In genomic region chr12:81140594-81141328, GRCm38 (mm10) we compare ENCODE assay signal across 8 mouse cellular contexts.
DNase-seq lines count a peak whose midpoint lies in the region; ATAC-seq and TF ChIP-seq lines count a peak whose summit lies in the region.

No protein-coding gene starts in this region.

- peaks cover 11% of the 10 kb centered on the region; the same call in 1 of the 2 replicates for H3K27me3 ChIP-seq in hindbrain, embryonic 13.5 days
- H3K27me3 ChIP-seq in limb, embryonic 10.5 days (ENCODE audit: low read depth, poor library complexity, severe bottlenecking), result no peaks in the 10 kb centered on the region
- H3K27me3 ChIP-seq in stomach, postnatal 0 days (ENCODE audit: control insufficient read depth, insufficient read depth, low read length), result no peaks in the 10 kb centered on the region
- H3K27me3 ChIP-seq in kidney, adult 2 months (replicated peaks; ENCODE audit: control insufficient read depth, insufficient read depth, low read length), result no peaks in the 10 kb centered on the region

- H3K9me3 ChIP-seq in hindbrain, embryonic 13.5 days, result no peaks in the 10 kb centered on the region
- H3K9me3 ChIP-seq in limb, embryonic 10.5 days (replicated peaks), result no peaks in the 10 kb centered on the region
- no peaks in the 10 kb centered on the region for H3K9me3 ChIP-seq in stomach, postnatal 0 days (ENCODE audit: control insufficient read depth, low read length)

- no peak overlapping the region for H3K4me3 ChIP-seq in hindbrain, embryonic 13.5 days
- no peak overlapping the region for H3K4me3 ChIP-seq in limb, embryonic 10.5 days
- H3K4me3 ChIP-seq in stomach, postnatal 0 days (ENCODE audit: low read depth, low read length), result no peak overlapping the region
- no peak overlapping the region for H3K4me3 ChIP-seq in kidney, adult 2 months (ENCODE audit: insufficient read depth, low read depth, low read length)

- peaks cover 22% of the 10 kb centered on the region for H3K4me1 ChIP-seq in hindbrain, embryonic 13.5 days (replicated peaks)
- H3K4me1 ChIP-seq in limb, embryonic 10.5 days, result peaks cover 44% of the 10 kb centered on the region
- no peaks in the 10 kb centered on the region for H3K4me1 ChIP-seq in stomach, postnatal 0 days (replicated peaks; ENCODE audit: control insufficient read depth, insufficient read depth)
- H3K4me1 ChIP-seq in kidney, adult 2 months (ENCODE audit: control insufficient read depth, insufficient read depth, low read length), result no peaks in the 10 kb centered on the region

- no peak overlapping the region for H3K4me2 ChIP-seq in hindbrain, embryonic 13.5 days
- no peak overlapping the region for H3K4me2 ChIP-seq in stomach, postnatal 0 days (replicated peaks; ENCODE audit: low read depth)

- TF ChIP-seq EP300 in stomach, postnatal 0 days (optimal IDR thresholded peaks at IDR 0.05), result no peak

- TF ChIP-seq CTCF in brain, embryonic 14.5 days (IDR thresholded peaks at IDR 0.05; ENCODE audit: borderline replicate concordance, extremely low read depth, insufficient read depth, insufficient read length), result no peak
- no peak for TF ChIP-seq CTCF in stomach, postnatal 0 days (IDR thresholded peaks at IDR 0.05; ENCODE audit: low read depth)
- TF ChIP-seq CTCF in kidney, adult 2 months (conservative IDR thresholded peaks at IDR 0.05; ENCODE audit: insufficient read depth, insufficient read length, low read depth, low read length), result no peak

- 39% methylated on average over 9 of the region's 9 CpGs for WGBS in hindbrain, embryonic 13.5 days
- WGBS in limb, embryonic 10.5 days, result 33% methylated on average over 9 of the region's 9 CpGs
- WGBS in stomach, postnatal 0 days, result 50% methylated on average over 9 of the region's 9 CpGs
- WGBS in kidney, adult 2 months, result 49% methylated on average over 9 of the region's 9 CpGs

- no peak for DNase-seq in frontal cortex, postnatal 25 days (ENCODE audit: low spot score in 2 of 2)
- DNase-seq in brain, embryonic 14.5 days (ENCODE audit: low read depth), result peak; percentile 73
- peak; percentile 52 for DNase-seq in limb, embryonic 10.5 days (ENCODE audit: low spot score)
- no peak for DNase-seq in stomach, postnatal 0 days (ENCODE audit: low spot score)
- no peak for DNase-seq in kidney, adult 2 months
- no peak for DNase-seq in kidney, postnatal 14 days

- H3K36me3 ChIP-seq in hindbrain, embryonic 13.5 days, result no peaks in the 10 kb centered on the region
- H3K36me3 ChIP-seq in limb, embryonic 10.5 days, result peaks cover 17% of the 10 kb centered on the region
- H3K36me3 ChIP-seq in stomach, postnatal 0 days (ENCODE audit: control insufficient read depth, insufficient read depth, low read length), result no peaks in the 10 kb centered on the region
- no peaks in the 10 kb centered on the region for H3K36me3 ChIP-seq in kidney, adult 2 months (ENCODE audit: control insufficient read depth, insufficient read depth, low read length)

- H3K27ac ChIP-seq in hindbrain, embryonic 13.5 days, result 0 out of 2 replicates have a peak overlapping the region, but pooled peaks have one; percentile 3
- peak overlapping the region; percentile 82 for H3K27ac ChIP-seq in limb, embryonic 10.5 days
- H3K27ac ChIP-seq in stomach, postnatal 0 days (replicated peaks), result no peak overlapping the region
- H3K27ac ChIP-seq in kidney, adult 2 months (ENCODE audit: insufficient read depth, low read depth, low read length), result no peak overlapping the region

- no peak for TF ChIP-seq POLR2A in brain, embryonic 14.5 days (IDR thresholded peaks at IDR 0.05; ENCODE audit: borderline replicate concordance, extremely low read depth, insufficient read depth, insufficient read length, poor library complexity, severe bottlenecking)
- no peak for TF ChIP-seq POLR2A in kidney, adult 2 months (IDR thresholded peaks at IDR 0.05; ENCODE audit: low read depth, low read length)

- H3K9ac ChIP-seq in hindbrain, embryonic 13.5 days, result no peak overlapping the region
- no peak overlapping the region for H3K9ac ChIP-seq in stomach, postnatal 0 days (ENCODE audit: low read length)

- peak; percentile 59; the same call in 1 of the 2 replicates for ATAC-seq in frontal cortex, adult (ENCODE audit: low TSS enrichment)
- peak; percentile 54; the same call in 1 of the 2 replicates for ATAC-seq in hindbrain, embryonic 13.5 days (ENCODE audit: low FRiP score)
- ATAC-seq in stomach, postnatal 0 days (ENCODE audit: low FRiP score, low TSS enrichment), result 0 out of 2 replicates have a peak, but pooled peaks have one; percentile 10

Comparison
In these comparisons a context has a peak if more than half of its experiments do, and no peak if none do; other contexts are left out.
1. DNase-seq: peak in brain, embryonic 14.5 days (single experiment) and limb, embryonic 10.5 days (single experiment); none in frontal cortex, postnatal 25 days (0 of 2), stomach, postnatal 0 days (single experiment), kidney, adult 2 months (single experiment) and kidney, postnatal 14 days (single experiment).
2. H3K27ac ChIP-seq: peak in hindbrain, embryonic 13.5 days (single experiment) and limb, embryonic 10.5 days (single experiment); none in stomach, postnatal 0 days (single experiment) and kidney, adult 2 months (single experiment).
3. Peak in every context shown above with its lines, with median percentiles within 50 percentile points of each other: ATAC-seq.